Mouse (Mus musculus): Measurements from ENCODE around the gene Ldb2. TPM values are rescaled to one million over a fixed set of nuclear protein-coding genes. Genes with fewer than 3 reads are reported as not detected.

The Ldb2 gene
- polyA plus RNA-seq, 1 experiment from 2014 or later, result 91.7 TPM

DNA sequence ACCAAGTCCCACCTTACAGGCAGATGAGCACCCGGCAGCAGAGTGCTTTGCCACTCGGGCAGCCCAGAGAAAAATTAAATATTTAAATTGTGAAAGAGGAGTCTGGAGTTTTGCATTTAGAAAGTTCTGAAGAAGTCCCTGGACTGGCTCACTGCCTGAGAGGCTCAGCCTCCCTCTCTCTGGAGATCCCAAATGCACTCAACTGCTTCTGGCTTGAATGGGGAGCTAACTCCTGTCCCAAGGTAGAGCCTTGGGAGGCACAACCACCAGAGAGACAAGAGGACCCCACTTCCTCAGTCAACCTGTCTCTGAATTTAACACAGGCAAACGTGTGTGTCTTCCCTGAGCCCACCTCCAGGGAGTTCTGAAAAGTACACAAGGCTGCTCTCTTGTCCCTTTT is 987 bp downstream of the Ldb2 start:
- no peak for ATAC-seq
- peak; percentile 26 for DNase-seq (ENCODE audit: low spot score)
- Histone ChIP-seq H3K36me3 (ENCODE audit: insufficient read depth, low read length) (no peaks in the 10 kb centered on the region), H3K27ac (ENCODE audit: low read length) (peak overlapping the region; percentile 78), H3K9me3 (ENCODE audit: low read length) (no peaks in the 10 kb centered on the region), H3K4me2 (replicated peaks; ENCODE audit: low read depth, low read length) (peak overlapping the region; percentile 53), H3K4me1 (ENCODE audit: insufficient read depth, low read depth, low read length) (no peaks in the 10 kb centered on the region), H3K9ac (replicated peaks; ENCODE audit: low read depth) (peak overlapping the region; percentile 49), H3K27me3 (replicated peaks; ENCODE audit: insufficient read depth, low read length) (no peaks in the 10 kb centered on the region), H3K4me3 (ENCODE audit: low read depth, low read length) (peak overlapping the region; percentile 47)
- WGBS, result 2% methylated on average over 3 of the region's 3 CpGs
- TF ChIP-seq EP300 (IDR thresholded peaks at IDR 0.05) (no peak), CTCF (IDR thresholded peaks at IDR 0.05) (no peak)

DNA sequence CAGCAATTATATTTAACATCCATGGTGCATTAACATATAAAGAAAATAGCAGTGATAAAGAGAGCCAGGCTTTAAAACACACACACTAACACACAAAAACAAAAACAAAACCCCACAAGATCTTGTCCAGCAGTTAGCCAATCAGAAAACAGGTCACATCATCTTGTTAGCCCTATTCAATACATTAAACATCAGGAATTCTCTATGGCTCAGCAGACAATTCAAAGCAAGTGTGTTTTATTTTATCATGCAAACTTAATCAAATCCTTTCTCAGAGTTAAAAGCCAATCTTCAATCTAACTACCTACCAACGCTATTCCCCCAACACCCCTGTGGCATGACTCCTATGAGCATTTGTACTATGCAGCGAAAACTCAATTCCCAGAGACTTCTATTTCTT is 1.4 kb downstream of the Ldb2 start:
- peak overlapping the region; percentile 53 for H3K4me2 ChIP-seq (replicated peaks; ENCODE audit: low read depth, low read length)
- DNase-seq (ENCODE audit: low spot score) (peak; percentile 9), ATAC-seq (no peak)
- no peaks in the 10 kb centered on the region for H3K36me3 ChIP-seq (ENCODE audit: insufficient read depth, low read length)
- peak overlapping the region; percentile 78 for H3K27ac ChIP-seq (ENCODE audit: low read length)
- TF ChIP-seq EP300 (IDR thresholded peaks at IDR 0.05) (no peak), CTCF (IDR thresholded peaks at IDR 0.05) (no peak)
- no peaks in the 10 kb centered on the region for H3K9me3 ChIP-seq (ENCODE audit: low read length)
- WGBS, result 10% methylated on average over 2 of the region's 2 CpGs
- H3K9ac ChIP-seq (replicated peaks; ENCODE audit: low read depth), result peak overlapping the region; percentile 49
- peak overlapping the region; percentile 47 for H3K4me3 ChIP-seq (ENCODE audit: low read depth, low read length)
- no peaks in the 10 kb centered on the region for H3K27me3 ChIP-seq (replicated peaks; ENCODE audit: insufficient read depth, low read length)
- H3K4me1 ChIP-seq (ENCODE audit: insufficient read depth, low read depth, low read length), result no peaks in the 10 kb centered on the region

DNA sequence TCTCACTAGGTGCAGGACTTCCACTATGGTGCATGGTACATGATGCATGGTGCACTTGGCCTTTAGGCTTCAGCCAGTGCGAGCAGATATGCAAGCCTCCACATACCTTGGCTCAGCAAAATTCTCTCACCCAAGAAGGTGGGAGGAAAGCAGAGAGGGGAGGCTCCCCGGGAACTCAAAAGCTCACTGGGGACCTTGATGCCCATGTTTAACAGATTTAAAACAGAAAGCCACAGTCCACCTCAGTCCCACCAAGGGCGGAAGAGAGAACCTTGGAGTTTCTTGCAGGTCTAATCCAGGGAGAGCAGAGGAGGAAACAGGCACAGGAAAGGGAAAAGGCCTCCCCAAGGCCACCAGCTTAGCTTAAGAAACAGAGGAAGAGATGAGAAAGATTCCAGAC is 14.9 kb downstream of the Ldb2 start:
- DNase-seq (ENCODE audit: low spot score) (no peak), ATAC-seq (no peak)
- Histone ChIP-seq H3K9ac (replicated peaks; ENCODE audit: low read depth) (no peak overlapping the region), H3K4me3 (ENCODE audit: low read depth, low read length) (no peak overlapping the region), H3K4me2 (replicated peaks; ENCODE audit: low read depth, low read length) (no peak overlapping the region), H3K4me1 (ENCODE audit: insufficient read depth, low read depth, low read length) (no peaks in the 10 kb centered on the region; the same call in 1 of the 2 replicates), H3K36me3 (ENCODE audit: insufficient read depth, low read length) (no peaks in the 10 kb centered on the region), H3K9me3 (ENCODE audit: low read length) (no peaks in the 10 kb centered on the region), H3K27me3 (replicated peaks; ENCODE audit: insufficient read depth, low read length) (no peaks in the 10 kb centered on the region), H3K27ac (ENCODE audit: low read length) (no peak overlapping the region)
- no peak for TF ChIP-seq EP300 (IDR thresholded peaks at IDR 0.05)
- no peak for TF ChIP-seq CTCF (IDR thresholded peaks at IDR 0.05)
- WGBS, result 66% methylated on average over 3 of the region's 3 CpGs

DNA sequence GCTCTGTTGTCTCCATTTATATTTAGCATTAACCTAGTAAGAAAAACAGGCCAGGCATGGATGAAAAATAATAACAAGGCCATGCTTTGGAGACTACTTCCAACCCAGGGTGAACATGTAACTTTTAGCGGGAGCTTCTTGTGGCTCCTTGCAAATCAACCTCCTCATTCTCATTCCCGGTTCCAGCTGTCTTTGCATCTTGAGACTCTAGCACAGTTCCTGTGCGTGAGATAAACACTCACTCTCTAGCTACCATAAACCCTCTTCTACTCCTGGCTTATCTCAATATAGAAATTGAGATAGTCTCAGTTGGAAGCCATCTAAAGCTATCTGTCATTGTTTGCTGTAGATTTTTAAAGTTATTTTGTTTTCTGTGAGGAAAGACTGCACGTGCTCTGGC is 20.1 kb downstream of the Ldb2 start:
- DNase-seq (ENCODE audit: low spot score), result no peak
- H3K9ac ChIP-seq (replicated peaks; ENCODE audit: low read depth), result no peak overlapping the region
- H3K4me3 ChIP-seq (ENCODE audit: low read depth, low read length), result no peak overlapping the region
- no peaks in the 10 kb centered on the region for H3K4me1 ChIP-seq (ENCODE audit: insufficient read depth, low read depth, low read length)
- no peak overlapping the region for H3K27ac ChIP-seq (ENCODE audit: low read length)
- ATAC-seq, result no peak
- H3K27me3 ChIP-seq (replicated peaks; ENCODE audit: insufficient read depth, low read length), result no peaks in the 10 kb centered on the region
- no peak for TF ChIP-seq CTCF (IDR thresholded peaks at IDR 0.05)
- no peak overlapping the region for H3K4me2 ChIP-seq (replicated peaks; ENCODE audit: low read depth, low read length)
- H3K9me3 ChIP-seq (ENCODE audit: low read length), result no peaks in the 10 kb centered on the region
- H3K36me3 ChIP-seq (ENCODE audit: insufficient read depth, low read length), result no peaks in the 10 kb centered on the region
- 76% methylated on average over 4 of the region's 4 CpGs for WGBS

DNA sequence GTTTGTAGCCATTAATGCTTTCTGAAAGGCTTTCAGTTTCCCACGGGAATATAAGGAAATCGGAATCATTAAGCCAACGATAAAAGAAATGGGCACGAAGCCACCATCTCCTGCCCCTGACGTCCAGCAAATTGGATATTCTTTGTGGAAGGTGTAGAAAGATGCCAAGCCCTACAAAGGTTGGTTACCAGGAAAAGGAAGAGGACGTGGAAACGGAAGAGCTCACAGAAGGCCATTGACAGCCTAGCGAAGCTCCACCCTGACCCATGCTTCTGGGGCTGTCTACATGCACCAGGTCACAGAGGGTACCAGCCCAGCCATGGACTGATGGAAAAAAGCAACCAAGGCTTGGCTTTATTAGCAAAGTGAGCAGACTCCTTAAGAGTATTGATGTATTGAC is 31.0 kb downstream of the Ldb2 start:
- Histone ChIP-seq H3K4me1 (ENCODE audit: insufficient read depth, low read depth, low read length) (no peaks in the 10 kb centered on the region; the same call in 1 of the 2 replicates), H3K9me3 (ENCODE audit: low read length) (no peaks in the 10 kb centered on the region), H3K4me2 (replicated peaks; ENCODE audit: low read depth, low read length) (no peak overlapping the region), H3K4me3 (ENCODE audit: low read depth, low read length) (no peak overlapping the region), H3K27ac (ENCODE audit: low read length) (peak overlapping the region; percentile 62; the same call in 1 of the 2 replicates), H3K27me3 (replicated peaks; ENCODE audit: insufficient read depth, low read length) (no peaks in the 10 kb centered on the region), H3K36me3 (ENCODE audit: insufficient read depth, low read length) (no peaks in the 10 kb centered on the region), H3K9ac (replicated peaks; ENCODE audit: low read depth) (no peak overlapping the region)
- WGBS, result 74% methylated on average over 8 of the region's 8 CpGs
- ATAC-seq (peak; percentile 74), DNase-seq (ENCODE audit: low spot score) (peak; percentile 44)
- no peak for TF ChIP-seq CTCF (IDR thresholded peaks at IDR 0.05)
- peak; percentile 96 for TF ChIP-seq EP300 (IDR thresholded peaks at IDR 0.05)

DNA sequence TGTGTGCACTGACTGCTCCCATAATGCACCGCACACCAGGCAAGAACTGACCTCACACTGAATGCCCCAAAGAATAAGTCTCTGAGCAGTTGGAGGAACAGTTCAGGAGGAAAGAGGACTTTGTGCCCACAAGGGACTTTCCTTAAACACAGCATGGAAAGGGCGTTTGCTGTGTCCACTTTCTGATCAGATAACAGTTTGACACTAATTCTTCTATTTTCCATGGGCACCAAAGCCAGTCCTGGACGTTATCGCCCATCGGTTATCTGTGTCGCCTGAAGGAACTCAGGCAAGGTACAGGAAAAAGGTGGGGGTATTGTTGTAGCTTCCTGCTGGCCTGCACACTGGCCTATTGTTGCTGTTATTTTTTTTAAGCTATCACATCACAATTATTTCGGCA is 34.6 kb downstream of the Ldb2 start:
- DNase-seq (ENCODE audit: low spot score) (peak; percentile 75), ATAC-seq (peak; percentile 92)
- Histone ChIP-seq H3K27ac (ENCODE audit: low read length) (0 out of 2 replicates have a peak overlapping the region, but pooled peaks have one; percentile 11), H3K36me3 (ENCODE audit: insufficient read depth, low read length) (no peaks in the 10 kb centered on the region), H3K4me1 (ENCODE audit: insufficient read depth, low read depth, low read length) (no peaks in the 10 kb centered on the region; the same call in 1 of the 2 replicates), H3K27me3 (replicated peaks; ENCODE audit: insufficient read depth, low read length) (no peaks in the 10 kb centered on the region), H3K4me3 (ENCODE audit: low read depth, low read length) (no peak overlapping the region), H3K4me2 (replicated peaks; ENCODE audit: low read depth, low read length) (no peak overlapping the region), H3K9ac (replicated peaks; ENCODE audit: low read depth) (no peak overlapping the region), H3K9me3 (ENCODE audit: low read length) (no peaks in the 10 kb centered on the region)
- TF ChIP-seq CTCF (IDR thresholded peaks at IDR 0.05) (no peak), EP300 (IDR thresholded peaks at IDR 0.05) (peak; percentile 99)
- WGBS, result 64% methylated on average over 7 of the region's 7 CpGs

DNA sequence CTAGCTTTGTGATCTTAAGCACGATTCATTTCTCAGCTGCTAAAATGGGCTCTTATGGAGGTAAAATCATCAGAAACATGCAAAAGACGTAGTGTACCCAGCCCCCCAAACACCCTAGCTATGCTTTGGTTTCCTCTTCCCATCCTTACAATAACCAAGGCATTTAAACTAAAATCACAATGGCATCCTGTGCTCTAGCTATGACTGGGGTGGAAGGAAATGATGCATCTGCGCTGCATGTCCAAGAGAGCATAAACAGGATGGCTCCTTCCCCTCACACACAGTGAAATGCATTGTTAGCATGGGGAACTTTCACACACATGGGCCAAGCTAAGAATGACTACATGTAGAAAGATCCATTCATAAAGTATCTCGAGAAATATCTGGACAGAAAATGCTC is 40.3 kb downstream of the Ldb2 start:
- no peaks in the 10 kb centered on the region for H3K27me3 ChIP-seq (replicated peaks; ENCODE audit: insufficient read depth, low read length)
- H3K36me3 ChIP-seq (ENCODE audit: insufficient read depth, low read length), result no peaks in the 10 kb centered on the region
- H3K9ac ChIP-seq (replicated peaks; ENCODE audit: low read depth), result no peak overlapping the region
- 0 out of 2 replicates have a peak overlapping the region, but pooled peaks have one; percentile 33 for H3K27ac ChIP-seq (ENCODE audit: low read length)
- H3K4me2 ChIP-seq (replicated peaks; ENCODE audit: low read depth, low read length), result no peak overlapping the region
- 45% methylated on average over 4 of the region's 4 CpGs for WGBS
- no peaks in the 10 kb centered on the region for H3K4me1 ChIP-seq (ENCODE audit: insufficient read depth, low read depth, low read length)
- TF ChIP-seq EP300 (IDR thresholded peaks at IDR 0.05) (peak; percentile 99), CTCF (IDR thresholded peaks at IDR 0.05) (no peak)
- H3K4me3 ChIP-seq (ENCODE audit: low read depth, low read length), result no peak overlapping the region
- H3K9me3 ChIP-seq (ENCODE audit: low read length), result no peaks in the 10 kb centered on the region
- ATAC-seq, result peak; percentile 96
- peak; percentile 63 for DNase-seq (ENCODE audit: low spot score)

Data from lung, postnatal 0 days (tissue).